Mouse (Mus musculus) heart, embryonic 16.5 days (tissue): ENCODE results near the gene Prkcd. TPM values are rescaled to one million over a fixed set of nuclear protein-coding genes. Genes with fewer than 3 reads are reported as not detected.

Experiments used
- ATAC-seq: fragments of 200-750 bp; cut with Nextera tagmentation; replicated peaks from 2 replicates; pipeline ENCODE4 v1.8.0; 2017; ENCODE audit warnings: moderate number of reproducible peaks; ENCODE audit not compliant: insufficient read depth, low FRiP score; ENCODE audit errors: extremely low read depth
- H3K27ac ChIP-seq: fragments of 300-500 bp; sonication (generic); 2 replicates; pipeline ENCODE4 v1.5.1; 2014; ENCODE audit warnings: mild to moderate bottlenecking, low read length, control low read depth, moderate library complexity
- H3K27me3 ChIP-seq: fragments of 300-500 bp; sonication (generic); 2 replicates; pipeline ENCODE4 v1.6.1; 2014; ENCODE audit warnings: low read length, mixed read lengths; ENCODE audit not compliant: control insufficient read depth, insufficient read depth
- H3K36me3 ChIP-seq: fragments of 300-500 bp; sonication (generic); 2 replicates; pipeline ENCODE4 v1.6.1; 2014; ENCODE audit not compliant: control insufficient read depth, insufficient read depth
- H3K4me1 ChIP-seq: fragments of 300-500 bp; sonication (generic); 2 replicates; pipeline ENCODE4 v1.6.1; 2014; ENCODE audit warnings: low read length, mixed read lengths; ENCODE audit not compliant: control insufficient read depth, insufficient read depth
- H3K4me2 ChIP-seq: fragments of 300-500 bp; sonication (generic); 2 replicates; pipeline ENCODE4 v1.6.1; 2014; ENCODE audit warnings: low read depth, mild to moderate bottlenecking, control low read depth, low read length
- H3K4me3 ChIP-seq: fragments of 300-500 bp; sonication (generic); 2 replicates; pipeline ENCODE4 v1.5.1; 2014; ENCODE audit warnings: mild to moderate bottlenecking, control low read depth, low read length
- H3K9ac ChIP-seq: fragments of 300-500 bp; sonication (generic); 2 replicates; pipeline ENCODE4 v1.6.1; 2014; ENCODE audit warnings: low read length, control low read depth
- H3K9me3 ChIP-seq: fragments of 300-500 bp; sonication (generic); replicated peaks from 2 replicates; pipeline ENCODE4 v1.6.1; 2016; ENCODE audit warnings: low read length; ENCODE audit not compliant: control insufficient read depth
- WGBS: fragments of 180-500 bp; shearing (Covaris S2); extraction: QIAGEN DNeasy Blood & Tissue Kit; methylation state at CpG from one replicate; pipeline ENCODE4 v1.1.7; 2014; 5-methylcytosine and 5-hydroxymethylcytosine counted together
- polyA plus RNA-seq: library from polyadenylated mRNA; unstranded; fragments of >200 nt; fragmentation: Nextera tagmentation; extraction: Ambion mirVana; gene quantifications from 2 replicates; pipeline ENCODE4 v1.2.1, GENCODE M21; 2015

The Prkcd gene
- polyA plus RNA-seq, 1 experiment from 2014 or later, result 40.7 TPM

GRCm38 (mm10) chr14:30638686-30639085, 12.7 kb upstream of the Prkcd start:
- peaks cover 27% of the 10 kb centered on the region for H3K4me1 ChIP-seq
- H3K4me2 ChIP-seq, result no peak overlapping the region
- peak overlapping the region; percentile 86 for H3K27ac ChIP-seq
- H3K27me3 ChIP-seq, result no peaks in the 10 kb centered on the region
- ATAC-seq, result no peak
- no peak overlapping the region for H3K4me3 ChIP-seq
- H3K36me3 ChIP-seq, result no peaks in the 10 kb centered on the region
- H3K9me3 ChIP-seq, result no peaks in the 10 kb centered on the region
- 76% methylated on average over 4 of the region's 4 CpGs for WGBS
- no peak overlapping the region for H3K9ac ChIP-seq

GRCm38 (mm10) chr14:30638009-30638408, 12.0 kb upstream of the Prkcd start:
- 26% methylated on average over 4 of the region's 4 CpGs for WGBS
- Histone ChIP-seq H3K4me3 (no peak overlapping the region), H3K36me3 (no peaks in the 10 kb centered on the region), H3K27ac (peak overlapping the region; percentile 86), H3K9me3 (no peaks in the 10 kb centered on the region), H3K9ac (no peak overlapping the region), H3K27me3 (no peaks in the 10 kb centered on the region), H3K4me1 (peaks cover 27% of the 10 kb centered on the region), H3K4me2 (no peak overlapping the region)
- ATAC-seq, result peak; percentile 89

- Histone ChIP-seq H3K27me3 (no peaks in the 10 kb centered on the region), H3K4me2 (no peak overlapping the region), H3K4me1 (peaks cover 27% of the 10 kb centered on the region), H3K27ac (peak overlapping the region; percentile 86), H3K4me3 (no peak overlapping the region), H3K36me3 (no peaks in the 10 kb centered on the region), H3K9me3 (no peaks in the 10 kb centered on the region), H3K9ac (0 out of 2 replicates have a peak overlapping the region, but pooled peaks have one; percentile 36)
- no peak; the same call in 1 of the 2 replicates for ATAC-seq
- WGBS, result 58% methylated on average over 2 of the region's 2 CpGs
These were observed 11.1 kb upstream of the Prkcd start for GRCm38 (mm10) chr14:30637087-30637486.

- Histone ChIP-seq H3K36me3 (no peaks in the 10 kb centered on the region), H3K4me2 (no peak overlapping the region), H3K27ac (peak overlapping the region; percentile 38), H3K9ac (no peak overlapping the region), H3K27me3 (no peaks in the 10 kb centered on the region), H3K4me3 (no peak overlapping the region), H3K4me1 (peaks cover 29% of the 10 kb centered on the region), H3K9me3 (no peaks in the 10 kb centered on the region)
- 81% methylated on average over 9 of the region's 9 CpGs for WGBS
- no peak for ATAC-seq
These were observed 10.5 kb upstream of the Prkcd start for GRCm38 (mm10) chr14:30636499-30636898.

- no peaks in the 10 kb centered on the region for H3K27me3 ChIP-seq
- H3K9me3 ChIP-seq, result no peaks in the 10 kb centered on the region
- no peak overlapping the region for H3K27ac ChIP-seq
- peaks cover 38% of the 10 kb centered on the region for H3K4me1 ChIP-seq
- H3K4me3 ChIP-seq, result no peak overlapping the region
- no peak for ATAC-seq
- no peaks in the 10 kb centered on the region for H3K36me3 ChIP-seq
- 78% methylated on average over 13 of the region's 13 CpGs for WGBS
- no peak overlapping the region for H3K4me2 ChIP-seq
- no peak overlapping the region for H3K9ac ChIP-seq
These were observed 9.4 kb upstream of the Prkcd start for GRCm38 (mm10) chr14:30635219-30635910.

- H3K4me2 ChIP-seq, result no peak overlapping the region
- no peak for ATAC-seq
- 91% methylated on average over 1 of the region's 1 CpGs for whole genome bisulfite sequencing
- peaks cover 39% of the 10 kb centered on the region for H3K4me1 ChIP-seq
- no peaks in the 10 kb centered on the region for H3K27me3 ChIP-seq
- H3K9ac ChIP-seq, result no peak overlapping the region
- no peaks in the 10 kb centered on the region for H3K36me3 ChIP-seq
- H3K9me3 ChIP-seq, result no peaks in the 10 kb centered on the region
- no peak overlapping the region for H3K27ac ChIP-seq
- H3K4me3 ChIP-seq, result no peak overlapping the region
These were observed 8.4 kb upstream of the Prkcd start for GRCm38 (mm10) chr14:30634418-30634817.

- H3K4me1 ChIP-seq, result peaks cover 37% of the 10 kb centered on the region
These were observed 7.7 kb upstream of the Prkcd start for GRCm38 (mm10) chr14:30633708-30634107.

GRCm38 (mm10) chr14:30631834-30632233, 5.8 kb upstream of the Prkcd start:
- 52% methylated on average over 2 of the region's 2 CpGs for WGBS
- Histone ChIP-seq H3K27me3 (no peaks in the 10 kb centered on the region), H3K4me2 (no peak overlapping the region), H3K9ac (no peak overlapping the region), H3K9me3 (no peaks in the 10 kb centered on the region), H3K27ac (no peak overlapping the region), H3K4me1 (peaks cover 19% of the 10 kb centered on the region), H3K36me3 (no peaks in the 10 kb centered on the region), H3K4me3 (no peak overlapping the region)
- ATAC-seq, result no peak

More at GRCm38 (mm10) chr14:30633708-30634107, 7.7 kb upstream of the Prkcd start:
- Histone ChIP-seq H3K4me3 (no peak overlapping the region), H3K9ac (no peak overlapping the region), H3K36me3 (no peaks in the 10 kb centered on the region), H3K9me3 (no peaks in the 10 kb centered on the region), H3K27ac (no peak overlapping the region), H3K27me3 (no peaks in the 10 kb centered on the region), H3K4me2 (no peak overlapping the region)
- WGBS, result 58% methylated on average over 7 of the region's 7 CpGs
- ATAC-seq, result no peak

GRCm38 (mm10) chr14:30630811-30631576, 5.0 kb upstream of the Prkcd start:
- Histone ChIP-seq H3K36me3 (no peaks in the 10 kb centered on the region), H3K27ac (peak overlapping the region; percentile 47; the same call in 1 of the 2 replicates), H3K4me1 (peaks cover 17% of the 10 kb centered on the region), H3K4me2 (no peak overlapping the region), H3K27me3 (no peaks in the 10 kb centered on the region), H3K9me3 (no peaks in the 10 kb centered on the region), H3K4me3 (no peak overlapping the region), H3K9ac (no peak overlapping the region)
- WGBS, result 67% methylated on average over 5 of the region's 5 CpGs
- no peak for ATAC-seq
